Mouse (Mus musculus): ENCODE results near the gene Atp1a3. TPM values are rescaled to one million over a fixed set of nuclear protein-coding genes. Genes with fewer than 3 reads are reported as not detected.

Atp1a3 gene
- total RNA-seq, 1 experiment from 2014 or later = 63.7 TPM

DNA sequence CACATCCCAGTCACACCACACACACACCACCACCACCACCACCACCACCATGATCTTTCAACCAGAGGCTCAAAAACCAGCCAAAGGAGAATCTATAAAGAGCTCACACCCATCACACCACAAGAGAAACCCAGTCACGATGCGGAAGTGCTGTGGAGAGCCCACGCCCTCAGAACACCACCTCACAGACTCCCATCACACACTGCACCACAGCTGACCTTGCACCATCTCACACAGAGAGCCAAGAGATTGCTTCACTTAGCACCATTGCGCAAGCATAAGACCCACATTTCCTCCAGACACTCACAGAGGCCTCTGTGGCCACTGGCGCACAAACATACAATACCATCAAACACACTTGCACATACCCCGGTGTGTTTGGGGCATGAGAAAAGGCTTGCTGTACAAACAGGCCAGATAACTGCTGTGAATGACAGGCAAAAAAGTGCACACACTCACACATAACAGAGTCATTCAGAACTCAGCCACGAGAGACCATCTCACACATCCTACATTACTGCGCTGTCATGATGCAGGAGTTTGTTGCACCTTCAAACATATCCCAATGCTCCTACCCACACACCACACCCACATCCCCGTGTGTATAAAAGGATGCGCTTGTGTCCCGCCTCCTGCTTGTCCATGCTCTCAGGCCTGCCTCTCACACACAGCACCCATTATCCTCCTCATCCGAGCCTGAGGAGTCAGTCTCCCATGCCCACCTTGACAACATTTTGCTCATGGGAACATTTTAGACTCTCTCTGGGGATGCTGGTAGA lies 1.0 kb upstream of the Atp1a3 start:
- ATAC-seq (replicated peaks; ENCODE audit: insufficient number of reproducible peaks, low FRiP score, low TSS enrichment, poor library complexity, severe bottlenecking) = peak; percentile 83

DNA sequence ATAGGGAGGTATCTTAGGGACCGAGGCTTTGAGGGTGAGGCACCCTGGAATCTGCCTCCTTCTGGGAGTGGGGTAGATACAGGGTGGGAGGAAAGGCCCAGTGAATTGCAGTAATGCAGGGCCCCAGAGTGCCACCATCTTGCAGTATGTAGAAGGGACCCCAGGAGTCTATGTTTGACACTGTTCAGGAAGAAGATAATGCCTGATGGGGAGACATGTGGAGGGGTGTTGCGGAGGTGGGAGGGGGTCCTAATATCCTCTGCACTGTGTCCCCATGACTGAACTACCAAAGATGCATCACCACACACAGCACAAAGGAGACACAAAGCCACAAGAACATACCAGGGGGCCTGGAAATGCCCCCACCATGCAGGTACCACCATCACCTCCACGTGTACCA lies 413 bp upstream of the Atp1a3 start:
- no peak; the same call in 1 of the 2 replicates for ATAC-seq (replicated peaks; ENCODE audit: insufficient number of reproducible peaks, low FRiP score, low TSS enrichment, poor library complexity, severe bottlenecking)

DNA sequence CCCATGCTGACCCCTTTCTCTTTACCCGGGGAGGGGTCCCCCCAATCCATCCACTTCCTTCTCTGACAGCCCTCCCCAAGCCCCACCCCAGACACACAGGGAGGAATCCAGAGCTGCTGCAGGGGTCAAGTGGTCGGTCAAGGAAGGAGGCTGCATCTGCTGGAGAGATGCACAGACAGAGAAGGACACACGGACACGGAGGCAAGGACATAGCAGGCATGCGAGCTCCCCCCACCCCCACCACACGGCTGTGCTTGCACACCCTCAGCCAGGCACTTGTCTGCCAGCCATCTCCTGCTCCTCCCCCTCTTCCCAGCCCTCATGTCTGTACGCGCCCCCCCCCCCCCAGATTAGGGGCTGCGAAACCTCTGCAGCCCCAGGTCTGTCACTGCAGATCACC lies 952 bp downstream of the Atp1a3 start:
- ATAC-seq (replicated peaks; ENCODE audit: insufficient number of reproducible peaks, low FRiP score, low TSS enrichment, poor library complexity, severe bottlenecking) = no peak

DNA sequence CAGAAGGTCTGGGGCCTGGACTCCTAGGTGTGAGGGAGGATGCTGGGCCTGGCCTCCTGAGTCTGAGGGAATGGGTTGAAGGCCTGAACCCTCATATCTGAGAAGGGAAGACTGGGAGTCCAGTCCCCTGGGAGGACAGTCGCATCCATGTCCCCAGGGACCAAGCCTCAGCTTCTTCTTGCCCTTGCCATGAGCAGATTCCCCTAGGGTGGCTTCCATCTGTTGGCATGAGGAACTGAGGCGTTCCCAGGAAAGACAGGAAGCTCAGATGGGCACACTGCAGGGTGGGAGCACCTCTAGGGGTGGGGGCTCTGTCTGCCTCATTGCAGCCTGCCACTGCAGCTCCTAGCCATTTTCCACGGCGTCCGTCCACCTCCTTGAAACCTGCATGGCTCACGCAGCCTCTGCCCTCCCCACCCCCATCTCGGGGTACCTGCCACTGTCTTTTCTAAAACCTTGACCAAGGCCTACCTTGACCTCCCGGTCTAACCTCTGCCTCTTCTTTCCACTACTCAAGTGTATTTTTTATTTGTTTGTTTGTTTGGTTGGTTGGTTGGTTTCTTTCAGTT lies 1.9 kb downstream of the Atp1a3 start:
- no peak for ATAC-seq (replicated peaks; ENCODE audit: insufficient number of reproducible peaks, low FRiP score, low TSS enrichment, poor library complexity, severe bottlenecking)

DNA sequence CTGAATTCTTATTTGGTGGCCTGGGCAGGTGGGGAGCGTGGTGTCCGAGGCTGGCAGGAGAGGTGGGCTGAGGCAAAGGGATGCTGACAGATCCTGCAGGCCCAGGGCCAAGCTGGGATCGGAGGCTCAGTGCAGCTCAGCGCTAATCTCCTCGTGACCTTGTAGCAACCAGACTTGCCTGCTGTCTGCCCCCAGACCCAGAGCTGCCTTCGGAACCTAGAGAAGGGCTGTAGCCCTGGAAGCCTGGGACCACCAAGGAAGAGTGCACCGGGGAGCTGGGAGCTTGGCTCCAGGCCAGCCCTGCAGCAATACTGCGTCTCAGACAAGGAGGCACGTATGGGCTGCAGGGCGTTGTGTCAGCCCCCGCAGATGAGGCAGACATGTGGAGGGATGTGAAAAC lies 2.5 kb downstream of the Atp1a3 start:
- ATAC-seq (replicated peaks; ENCODE audit: insufficient number of reproducible peaks, low FRiP score, low TSS enrichment, poor library complexity, severe bottlenecking) = no peak

DNA sequence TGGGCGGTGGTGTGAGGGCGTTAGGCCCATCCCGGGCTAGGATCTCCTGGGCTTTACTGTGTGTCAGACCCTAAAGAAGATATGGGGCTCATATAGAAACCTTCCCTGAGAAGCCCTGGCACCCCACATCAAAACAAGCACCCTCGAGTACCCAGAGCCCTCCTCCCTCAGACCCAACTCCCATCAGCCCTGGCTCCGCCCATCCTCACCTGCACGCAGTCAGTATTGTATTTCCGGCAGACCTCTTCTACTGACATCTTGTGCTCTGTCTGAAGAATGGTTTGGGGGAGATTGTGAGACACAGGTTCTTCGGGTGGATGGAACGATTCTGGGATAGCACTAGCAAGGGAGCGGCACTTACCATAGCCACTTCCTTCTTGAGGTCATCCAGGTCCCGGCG lies 5.0 kb downstream of the Atp1a3 start:
- no peak for ATAC-seq (replicated peaks; ENCODE audit: insufficient number of reproducible peaks, low FRiP score, low TSS enrichment, poor library complexity, severe bottlenecking)

DNA sequence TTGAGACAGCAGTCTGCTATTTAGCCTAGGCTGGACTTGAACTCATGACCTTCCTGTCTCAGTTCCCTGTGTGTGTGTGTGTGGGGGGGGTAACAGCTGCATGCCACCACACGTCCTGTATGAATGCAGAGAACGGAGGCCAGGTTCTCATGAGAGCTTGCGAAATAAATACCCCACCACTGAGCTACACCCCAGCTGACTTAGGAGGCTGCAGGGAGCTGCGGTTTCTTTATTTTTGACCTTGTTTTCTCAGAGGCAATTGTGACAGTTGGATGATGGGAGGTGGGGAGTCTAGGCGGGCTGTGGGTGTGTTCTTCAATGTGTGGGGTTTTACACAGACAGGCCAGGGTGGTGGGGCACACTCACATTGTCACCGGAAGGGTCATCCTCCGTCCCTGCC lies 5.5 kb downstream of the Atp1a3 start:
- peak; percentile 60 for ATAC-seq (replicated peaks; ENCODE audit: insufficient number of reproducible peaks, low FRiP score, low TSS enrichment, poor library complexity, severe bottlenecking)

DNA sequence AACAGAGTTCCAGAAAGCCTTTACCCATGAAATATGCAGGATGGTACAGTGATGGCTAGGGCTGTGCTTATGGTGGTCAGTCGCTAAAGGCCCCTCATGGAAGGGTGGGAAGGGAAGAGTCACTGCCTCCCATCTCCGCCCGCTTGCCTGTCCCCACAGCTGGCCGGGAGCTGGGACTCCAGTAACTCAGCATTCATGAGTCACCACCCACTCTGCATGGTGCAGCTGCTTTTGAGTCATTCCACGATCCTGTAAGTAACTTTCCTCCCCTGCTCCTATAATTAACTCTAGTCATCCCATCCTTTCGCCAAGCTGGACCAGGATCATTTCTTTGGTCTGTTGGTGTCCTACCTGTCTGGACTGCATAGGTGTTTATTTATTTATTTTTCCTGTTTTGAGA lies 12.7 kb downstream of the Atp1a3 start:
- ATAC-seq (replicated peaks; ENCODE audit: insufficient number of reproducible peaks, low FRiP score, low TSS enrichment, poor library complexity, severe bottlenecking) = no peak

DNA sequence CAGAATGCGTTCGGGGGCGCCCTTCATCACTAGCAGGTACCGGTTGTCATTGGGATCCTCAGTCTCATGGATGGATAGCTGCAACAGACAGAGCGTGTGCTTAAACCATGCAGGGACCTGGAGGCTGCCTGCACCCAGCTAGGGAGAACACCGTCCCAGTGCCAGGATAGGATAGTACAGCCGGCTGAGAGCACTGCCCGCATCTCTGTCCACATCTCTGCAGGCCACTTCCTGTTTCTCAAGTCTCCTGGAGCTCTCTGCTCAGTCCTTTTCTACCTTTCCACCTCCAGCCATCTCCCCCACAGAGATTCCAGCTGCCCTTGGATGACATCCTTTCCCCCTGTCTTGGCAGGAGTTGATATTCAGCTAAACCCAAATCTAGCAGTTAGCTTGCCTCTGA lies 15.3 kb downstream of the Atp1a3 start:
- 0 out of 2 replicates have a peak, but pooled peaks have one; percentile 12 for ATAC-seq (replicated peaks; ENCODE audit: insufficient number of reproducible peaks, low FRiP score, low TSS enrichment, poor library complexity, severe bottlenecking)

DNA sequence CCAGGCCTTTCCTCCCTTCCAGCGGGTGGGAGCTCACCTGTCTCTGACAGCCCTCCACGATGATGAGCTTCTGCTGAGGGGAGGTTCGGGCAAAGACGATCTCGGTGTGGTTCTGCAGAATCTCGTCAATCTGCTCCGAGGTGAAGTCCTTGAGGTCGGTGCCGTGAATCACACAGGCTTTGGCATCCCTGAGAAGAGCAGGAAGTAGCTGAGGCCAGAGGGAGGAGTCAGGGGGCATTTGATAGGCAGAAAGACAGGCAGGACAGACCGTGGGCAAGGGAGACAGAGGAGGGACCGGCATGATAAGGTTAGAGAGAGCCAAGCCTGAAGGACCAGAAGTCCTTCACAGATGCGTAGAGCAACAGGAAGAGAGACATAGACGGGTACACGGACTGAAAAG lies 17.8 kb downstream of the Atp1a3 start:
- no peak for ATAC-seq (replicated peaks; ENCODE audit: insufficient number of reproducible peaks, low FRiP score, low TSS enrichment, poor library complexity, severe bottlenecking)

DNA sequence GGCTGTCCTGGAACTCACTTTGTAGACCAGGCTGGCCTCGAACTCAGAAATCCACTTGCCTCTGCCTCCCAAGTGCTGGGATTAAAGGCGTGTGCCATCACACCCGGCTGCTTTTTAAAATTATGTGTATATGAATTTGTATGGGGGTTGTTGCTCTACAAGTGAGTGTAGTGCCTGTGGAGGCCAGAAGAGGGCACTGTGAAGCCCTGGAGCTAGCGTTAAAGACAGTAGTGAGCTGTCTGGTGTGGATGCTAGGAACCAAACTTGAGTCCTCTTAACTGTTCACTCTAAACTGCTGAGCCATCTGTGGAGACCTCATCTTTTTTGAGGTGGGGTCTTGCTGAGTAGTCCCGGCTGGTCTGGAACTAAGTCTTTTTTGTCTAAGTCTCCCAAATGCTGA lies 20.0 kb downstream of the Atp1a3 start:
- ATAC-seq (replicated peaks; ENCODE audit: insufficient number of reproducible peaks, low FRiP score, low TSS enrichment, poor library complexity, severe bottlenecking) = no peak

DNA sequence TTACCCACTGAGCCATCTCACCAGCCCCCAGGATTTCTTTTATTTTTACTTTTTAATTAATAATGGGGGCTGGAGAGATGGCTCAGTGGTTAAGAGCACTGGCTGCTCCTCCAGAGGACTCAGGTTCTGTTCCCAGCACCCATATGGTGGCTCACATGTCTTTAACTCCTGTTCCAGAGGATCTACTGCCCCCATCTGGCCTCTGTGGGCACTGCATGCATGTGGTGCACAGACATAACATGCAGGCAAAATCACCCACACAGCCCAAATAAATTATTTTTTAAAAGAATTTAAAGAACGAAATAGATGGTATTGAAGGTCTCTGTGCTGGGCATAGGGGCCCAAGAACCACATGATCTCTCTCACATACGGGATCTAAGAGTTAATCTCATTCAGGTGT lies 21.5 kb downstream of the Atp1a3 start:
- ATAC-seq (replicated peaks; ENCODE audit: insufficient number of reproducible peaks, low FRiP score, low TSS enrichment, poor library complexity, severe bottlenecking) = no peak

DNA sequence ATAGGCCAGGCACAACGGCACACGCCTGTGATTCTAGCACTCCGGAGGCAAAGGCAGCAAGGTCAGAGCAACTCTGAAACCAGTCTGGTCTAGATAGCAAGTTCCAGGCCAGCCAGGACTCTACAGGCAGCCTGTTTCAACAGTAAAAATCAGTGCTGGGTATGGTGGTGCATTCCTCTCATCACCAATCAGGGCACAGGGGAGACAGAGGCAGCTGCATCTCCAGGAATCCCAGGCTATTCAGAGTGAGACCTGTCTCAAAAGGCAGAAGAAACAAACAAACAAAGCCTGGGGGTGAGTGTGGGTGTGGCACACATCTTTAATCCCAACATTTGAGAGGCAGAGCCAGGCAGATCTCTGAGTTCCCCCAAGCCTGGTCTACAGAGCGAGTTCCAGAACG lies 22.4 kb downstream of the Atp1a3 start:
- no peak for ATAC-seq (replicated peaks; ENCODE audit: insufficient number of reproducible peaks, low FRiP score, low TSS enrichment, poor library complexity, severe bottlenecking)

DNA sequence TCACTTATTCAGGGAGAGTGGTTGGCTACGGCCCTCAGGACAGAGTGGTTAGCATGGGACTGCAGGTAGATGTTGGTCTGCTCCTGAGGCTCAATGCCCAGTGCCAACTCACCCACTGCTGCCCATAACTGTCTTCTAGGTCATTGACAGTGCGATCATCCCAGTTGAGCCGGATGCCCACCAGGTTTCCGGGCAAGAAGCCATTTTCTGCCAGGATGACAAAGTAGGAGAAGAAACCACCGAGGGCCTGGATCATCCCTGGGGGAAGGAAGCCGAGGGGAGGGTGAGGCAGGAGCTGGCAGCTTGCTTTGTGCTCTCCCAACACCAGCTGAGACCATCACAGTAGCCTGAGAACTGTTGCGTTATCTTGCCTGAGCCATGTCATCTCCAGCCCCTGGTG lies 25.3 kb downstream of the Atp1a3 start:
- ATAC-seq (replicated peaks; ENCODE audit: insufficient number of reproducible peaks, low FRiP score, low TSS enrichment, poor library complexity, severe bottlenecking) = no peak

DNA sequence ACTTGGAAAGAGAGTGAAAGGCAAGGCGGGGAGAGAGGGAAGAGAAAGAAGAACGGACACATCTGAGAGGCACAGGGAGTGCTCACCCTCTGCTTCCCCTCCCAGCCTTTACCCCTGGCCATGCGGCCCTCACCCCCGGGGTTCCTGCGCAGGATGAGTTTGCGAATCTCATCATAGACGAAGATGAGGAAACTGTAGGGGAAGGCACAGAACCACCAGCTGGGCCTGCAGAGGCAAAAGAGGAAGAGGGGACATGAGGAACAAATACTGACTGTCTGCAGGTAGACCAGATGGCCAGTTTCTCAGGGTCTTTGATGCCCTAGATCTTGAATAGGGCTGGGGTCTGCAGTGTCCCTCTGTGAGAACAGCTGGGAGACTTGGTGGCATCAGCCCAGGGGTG lies 27.0 kb downstream of the Atp1a3 start:
- ATAC-seq (replicated peaks; ENCODE audit: insufficient number of reproducible peaks, low FRiP score, low TSS enrichment, poor library complexity, severe bottlenecking) = peak; percentile 83

DNA sequence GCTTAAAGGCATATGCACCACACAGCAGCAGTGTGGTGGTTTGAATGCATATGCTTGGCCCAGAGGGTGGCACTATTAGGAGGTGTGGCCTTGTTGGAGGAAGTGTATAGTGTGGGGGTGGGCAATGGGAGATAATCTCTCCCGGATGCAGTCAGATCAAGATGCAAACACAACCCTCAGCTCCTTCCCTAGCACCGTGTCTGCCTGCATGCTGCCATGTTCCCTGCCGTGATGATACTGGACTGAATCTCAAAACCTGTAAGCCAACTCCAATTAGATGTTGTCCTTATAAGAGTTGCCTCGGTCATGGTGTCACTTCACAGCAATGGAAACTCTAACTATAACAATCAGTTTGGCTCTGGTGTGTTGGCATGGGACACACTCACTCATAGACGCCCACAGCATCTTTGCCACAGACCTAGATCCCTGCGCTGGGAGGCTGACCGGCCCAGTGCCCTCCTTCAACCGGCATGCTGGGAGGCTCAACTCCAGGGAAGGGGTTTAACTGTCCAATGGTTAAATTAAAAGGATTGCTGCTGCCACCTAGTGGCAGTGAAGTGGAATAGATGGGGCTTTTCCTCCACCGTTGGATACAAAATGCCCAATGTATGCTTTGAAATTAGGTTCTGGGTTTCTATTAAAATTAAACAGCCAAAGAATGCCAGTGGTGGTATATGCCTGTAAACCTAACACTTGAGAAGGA lies 30.7 kb downstream of the Atp1a3 start:
- ATAC-seq (replicated peaks; ENCODE audit: insufficient number of reproducible peaks, low FRiP score, low TSS enrichment, poor library complexity, severe bottlenecking) = no peak

DNA sequence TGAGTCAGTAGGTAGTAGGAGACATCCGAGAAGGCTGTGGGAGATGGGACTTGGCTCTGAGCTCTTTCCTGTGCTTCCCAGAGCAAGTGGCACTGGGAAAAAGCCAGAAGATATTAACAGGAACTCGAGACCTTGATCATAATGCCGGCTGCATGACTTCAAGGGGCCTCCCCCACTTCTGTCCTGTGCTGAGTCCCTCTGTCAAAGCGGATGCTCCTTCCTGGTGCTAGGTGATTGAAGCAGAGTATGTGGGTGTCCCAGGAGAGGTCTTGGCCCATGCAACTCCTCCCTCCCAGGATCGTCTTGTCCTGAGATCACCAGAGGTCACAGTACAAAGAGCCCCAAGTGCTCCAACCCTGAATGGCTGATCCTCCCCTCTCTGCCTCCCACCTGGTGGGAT lies 31.9 kb downstream of the Atp1a3 start:
- ATAC-seq (replicated peaks; ENCODE audit: insufficient number of reproducible peaks, low FRiP score, low TSS enrichment, poor library complexity, severe bottlenecking) = no peak

DNA sequence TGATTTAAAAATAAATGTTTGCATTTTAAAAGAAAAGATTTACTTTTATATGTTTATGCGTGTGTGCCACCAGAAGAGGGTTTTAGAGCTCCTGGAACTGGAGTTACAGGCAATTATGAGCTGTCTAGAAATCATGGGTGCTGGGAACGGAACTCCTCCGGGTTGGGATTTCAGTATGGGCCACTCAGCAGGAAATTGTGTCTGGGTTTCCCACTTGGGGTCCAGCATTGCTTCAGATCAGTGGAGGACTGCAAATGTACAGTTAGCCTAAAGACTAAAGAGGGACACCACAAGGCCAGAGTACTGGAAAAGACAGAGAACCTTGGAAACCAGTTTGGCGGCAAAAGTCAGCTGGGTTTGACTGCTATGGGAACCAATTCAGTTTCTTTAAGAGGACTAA lies 32.5 kb downstream of the Atp1a3 start:
- no peak for ATAC-seq (replicated peaks; ENCODE audit: insufficient number of reproducible peaks, low FRiP score, low TSS enrichment, poor library complexity, severe bottlenecking)

DNA sequence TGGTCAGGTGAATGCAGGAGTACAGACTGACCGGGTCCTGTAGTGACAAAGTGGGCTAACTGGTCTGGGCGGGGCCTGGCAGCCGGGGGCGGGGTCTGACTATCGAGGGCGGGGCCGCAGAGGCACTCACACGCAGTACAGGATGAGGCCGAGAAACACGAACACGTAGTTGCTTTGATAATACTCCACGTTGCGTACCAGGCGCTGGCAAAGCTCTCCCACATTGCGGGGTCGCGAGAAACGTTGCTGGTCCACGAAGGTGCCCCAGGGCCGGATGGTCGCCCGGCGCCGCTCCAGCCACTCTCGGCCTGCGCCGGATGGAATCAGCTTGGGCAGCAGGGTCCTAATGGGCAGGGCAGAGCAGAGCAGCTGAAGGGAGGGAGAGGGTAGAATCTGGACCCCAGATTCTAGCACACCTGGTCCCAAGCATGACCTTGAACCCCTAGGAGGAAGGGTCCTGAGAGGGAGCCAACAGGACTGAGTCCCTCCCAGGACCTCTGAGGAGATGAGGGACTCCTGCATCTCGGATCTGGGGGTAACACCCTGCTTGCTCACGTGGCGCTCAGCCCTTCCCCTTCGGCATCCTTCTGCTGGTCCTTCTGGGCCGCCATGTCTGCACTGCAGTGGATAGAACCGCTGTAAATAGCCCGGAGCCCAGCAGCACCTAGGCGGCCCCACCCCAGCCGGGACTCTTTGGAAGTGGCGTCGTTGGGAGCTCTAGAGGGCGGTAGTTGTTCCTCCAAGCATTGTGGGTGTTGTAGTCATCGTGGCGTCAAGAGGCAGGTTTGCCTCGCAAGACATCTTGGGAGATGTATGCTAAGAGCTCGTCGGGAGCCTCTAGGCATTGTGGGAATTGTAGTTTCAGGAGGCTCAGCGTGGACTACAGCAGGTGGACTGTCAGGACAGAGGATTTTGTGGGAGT lies 33.5 kb downstream of the Atp1a3 start, which contains the start of gene Rabac1:
TSS of gene Rabac1 (minus strand) at position 783 of the 922 bp plus-strand sequence.
- peak; percentile 89 for ATAC-seq (replicated peaks; ENCODE audit: insufficient number of reproducible peaks, low FRiP score, low TSS enrichment, poor library complexity, severe bottlenecking)
